Mouse (Mus musculus): Measurements from ENCODE around the gene Ceacam19. TPM values are rescaled to one million over a fixed set of nuclear protein-coding genes. Genes with fewer than 3 reads are reported as not detected.

The Ceacam19 gene
- polyA plus RNA-seq, 1 experiment = not detected

GRCm38 (mm10) chr7:19911695-19912524, 24.1 kb upstream of the Ceacam19 start:
- peaks cover 9% of the 10 kb centered on the region for H3K79me2 ChIP-seq (ENCODE audit: control insufficient read depth, insufficient read depth)
- H3K4me3 ChIP-seq (ENCODE audit: insufficient read depth, poor library complexity, severe bottlenecking) = no peak overlapping the region
- TF ChIP-seq MAX (IDR thresholded peaks at IDR 0.05) (no peak), MYOD1 (IDR thresholded peaks at IDR 0.05; ENCODE audit: control insufficient read depth, insufficient read length, low read depth) (peak; percentile 38)
- no peak overlapping the region for H3ac ChIP-seq (ENCODE audit: control insufficient read depth, insufficient read length, low read depth)
- H3K36me3 ChIP-seq (ENCODE audit: control insufficient read depth, insufficient read depth) = peaks cover 54% of the 10 kb centered on the region
- peaks cover 3% of the 10 kb centered on the region for H3K79me3 ChIP-seq (ENCODE audit: low read depth)
- no peaks in the 10 kb centered on the region for H3K27me3 ChIP-seq (ENCODE audit: control insufficient read depth, insufficient read depth, insufficient read length)

DNA sequence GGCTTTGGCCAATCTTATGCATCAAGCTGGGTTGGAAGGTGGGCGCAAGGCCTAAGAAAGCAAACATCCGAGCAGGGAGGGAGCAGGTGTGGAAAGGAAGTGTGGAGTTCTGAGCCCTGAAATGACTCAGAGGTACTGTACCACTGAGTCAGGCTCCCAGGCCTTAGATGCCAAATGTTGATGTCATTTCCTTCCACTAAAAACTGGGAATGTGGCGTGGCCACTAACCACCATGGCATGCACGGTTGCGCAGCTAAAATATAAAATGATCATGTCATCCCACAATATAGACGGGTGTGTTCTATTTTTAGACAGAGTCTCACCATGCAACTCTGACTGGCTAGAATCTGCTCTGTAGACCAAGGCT, 23.5 kb upstream of the Ceacam19 start:
- Histone ChIP-seq H3K79me3 (ENCODE audit: low read depth) (no peaks in the 10 kb centered on the region), H3K36me3 (ENCODE audit: control insufficient read depth, insufficient read depth) (peaks cover 52% of the 10 kb centered on the region), H3K27me3 (ENCODE audit: control insufficient read depth, insufficient read depth, insufficient read length) (no peaks in the 10 kb centered on the region), H3K79me2 (ENCODE audit: control insufficient read depth, insufficient read depth) (peaks cover 4% of the 10 kb centered on the region), H3K4me3 (ENCODE audit: insufficient read depth, poor library complexity, severe bottlenecking) (no peak overlapping the region), H3ac (ENCODE audit: control insufficient read depth, insufficient read length, low read depth) (no peak overlapping the region)
- no peak for TF ChIP-seq CTCF (IDR thresholded peaks at IDR 0.05; ENCODE audit: control insufficient read depth, insufficient read depth, insufficient read length)
- peak; percentile 62 for TF ChIP-seq FOSL1 (IDR thresholded peaks at IDR 0.05; ENCODE audit: insufficient read depth, low read length, poor library complexity, severe bottlenecking)
- peak; percentile 62 for TF ChIP-seq CEBPB (IDR thresholded peaks at IDR 0.05; ENCODE audit: low read depth)
- peak; percentile 90 for TF ChIP-seq MYOD1 (IDR thresholded peaks at IDR 0.05; ENCODE audit: control insufficient read depth, insufficient read length, low read depth)
- no peak for TF ChIP-seq USF1 (IDR thresholded peaks at IDR 0.05; ENCODE audit: low read depth)

DNA sequence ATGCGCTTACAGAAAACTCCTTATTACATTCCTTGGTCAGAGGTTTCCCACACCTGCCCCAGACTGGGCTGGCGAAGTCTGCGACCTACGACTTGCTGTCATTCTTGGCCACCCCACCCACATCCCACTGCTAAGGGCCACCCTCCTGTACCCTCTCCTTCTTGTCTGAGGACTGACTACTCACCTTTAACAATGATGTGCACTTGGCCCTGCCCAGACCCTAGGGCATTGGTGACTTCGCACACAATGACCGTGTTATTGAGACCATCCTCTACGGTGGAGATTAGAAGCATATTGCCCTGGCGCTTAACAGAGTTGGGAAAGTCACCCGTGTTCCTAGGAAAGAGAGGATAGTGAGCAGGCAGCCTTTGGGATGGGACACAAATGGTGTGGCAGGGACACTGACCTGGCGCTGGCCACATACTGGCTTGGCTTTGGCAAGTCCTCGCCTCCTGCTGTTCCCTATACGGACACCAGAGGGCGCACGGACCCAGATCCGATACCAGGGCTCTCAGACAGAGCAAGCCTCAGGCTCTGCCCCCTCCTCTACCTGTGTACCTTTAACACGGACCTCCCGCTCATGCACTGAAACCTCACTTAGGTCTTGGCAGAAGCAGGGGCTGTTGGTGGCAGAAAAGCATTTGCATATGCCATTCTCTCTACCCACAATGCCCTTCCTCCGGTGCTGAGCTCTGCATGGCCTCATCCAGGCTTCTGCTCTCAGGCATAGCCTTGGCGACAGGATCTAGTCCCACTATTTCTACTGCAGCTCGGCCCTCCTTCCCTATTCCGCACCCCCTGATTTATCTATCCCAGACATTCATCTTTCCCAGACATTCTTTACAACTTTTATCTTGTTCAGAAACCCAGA, 22.9 kb upstream of the Ceacam19 start:
- peaks cover 47% of the 10 kb centered on the region for H3K36me3 ChIP-seq (ENCODE audit: control insufficient read depth, insufficient read depth)
- H3K79me2 ChIP-seq (ENCODE audit: control insufficient read depth, insufficient read depth) = peaks cover 4% of the 10 kb centered on the region
- no peaks in the 10 kb centered on the region for H3K27me3 ChIP-seq (ENCODE audit: control insufficient read depth, insufficient read depth, insufficient read length)
- TF ChIP-seq FOSL1 (IDR thresholded peaks at IDR 0.05; ENCODE audit: insufficient read depth, low read length, poor library complexity, severe bottlenecking) (no peak), CTCF (IDR thresholded peaks at IDR 0.05; ENCODE audit: control insufficient read depth, insufficient read depth, insufficient read length) (peak; percentile 74)
- H3ac ChIP-seq (ENCODE audit: control insufficient read depth, insufficient read length, low read depth) = no peak overlapping the region
- no peaks in the 10 kb centered on the region for H3K79me3 ChIP-seq (ENCODE audit: low read depth)
- H3K4me3 ChIP-seq (ENCODE audit: insufficient read depth, poor library complexity, severe bottlenecking) = no peak overlapping the region

- Histone ChIP-seq H3K79me2 (ENCODE audit: control insufficient read depth, insufficient read depth) (no peaks in the 10 kb centered on the region), H3ac (ENCODE audit: control insufficient read depth, insufficient read length, low read depth) (no peak overlapping the region), H3K79me3 (ENCODE audit: low read depth) (no peaks in the 10 kb centered on the region), H3K36me3 (ENCODE audit: control insufficient read depth, insufficient read depth) (no peaks in the 10 kb centered on the region), H3K4me3 (ENCODE audit: insufficient read depth, poor library complexity, severe bottlenecking) (no peak overlapping the region), H3K27me3 (ENCODE audit: control insufficient read depth, insufficient read depth, insufficient read length) (no peaks in the 10 kb centered on the region)
- no peak for TF ChIP-seq USF1 (IDR thresholded peaks at IDR 0.05; ENCODE audit: low read depth)
- no peak for TF ChIP-seq MYOG (IDR thresholded peaks at IDR 0.05; ENCODE audit: control insufficient read depth, extremely low read depth, insufficient read length)
- no peak for TF ChIP-seq FOSL1 (IDR thresholded peaks at IDR 0.05; ENCODE audit: insufficient read depth, low read length, poor library complexity, severe bottlenecking)
- TF ChIP-seq MYOD1 (IDR thresholded peaks at IDR 0.05; ENCODE audit: control insufficient read depth, insufficient read length, low read depth) = no peak
- no peak for TF ChIP-seq MAX (IDR thresholded peaks at IDR 0.05)
- TF ChIP-seq CTCF (IDR thresholded peaks at IDR 0.05; ENCODE audit: control insufficient read depth, insufficient read depth, insufficient read length) = no peak
- no peak for TF ChIP-seq CEBPB (IDR thresholded peaks at IDR 0.05; ENCODE audit: low read depth)
These were observed 2.1 kb upstream of the Ceacam19 start for GRCm38 (mm10) chr7:19889881-19890280.

- Histone ChIP-seq H3K27me3 (ENCODE audit: control insufficient read depth, insufficient read depth, insufficient read length) (no peaks in the 10 kb centered on the region), H3K79me2 (ENCODE audit: control insufficient read depth, insufficient read depth) (no peaks in the 10 kb centered on the region)
These were observed 7.0 kb downstream of the Ceacam19 start for GRCm38 (mm10) chr7:19880754-19881153.

More at GRCm38 (mm10) chr7:19880754-19881153, 7.0 kb downstream of the Ceacam19 start:
- TF ChIP-seq CTCF (IDR thresholded peaks at IDR 0.05; ENCODE audit: control insufficient read depth, insufficient read depth, insufficient read length) (no peak), FOSL1 (IDR thresholded peaks at IDR 0.05; ENCODE audit: insufficient read depth, low read length, poor library complexity, severe bottlenecking) (no peak), MYOG (IDR thresholded peaks at IDR 0.05; ENCODE audit: control insufficient read depth, extremely low read depth, insufficient read length) (no peak), USF1 (IDR thresholded peaks at IDR 0.05; ENCODE audit: low read depth) (no peak), MYOD1 (IDR thresholded peaks at IDR 0.05; ENCODE audit: control insufficient read depth, insufficient read length, low read depth) (no peak), CEBPB (IDR thresholded peaks at IDR 0.05; ENCODE audit: low read depth) (no peak), MAX (IDR thresholded peaks at IDR 0.05) (no peak)
- Histone ChIP-seq H3K36me3 (ENCODE audit: control insufficient read depth, insufficient read depth) (no peaks in the 10 kb centered on the region), H3ac (ENCODE audit: control insufficient read depth, insufficient read length, low read depth) (no peak overlapping the region), H3K79me3 (ENCODE audit: low read depth) (no peaks in the 10 kb centered on the region), H3K4me3 (ENCODE audit: insufficient read depth, poor library complexity, severe bottlenecking) (no peak overlapping the region)
